Comparison of ENCODE assay signal across 26 mouse cellular contexts in genomic region chr10:93885839-93886477, GRCm38 (mm10). TPM values are rescaled to one million over a fixed set of nuclear protein-coding genes. Genes with fewer than 3 reads are reported as not detected.
DNase-seq lines count a peak whose midpoint lies in the region; ATAC-seq and TF ChIP-seq lines count a peak whose summit lies in the region.
"Had no signal": no experiment of that assay in that cellular context is flagged by ENCODE, and none has a peak within 500 bp of the region (broad histone marks: within the 10 kb centered on the region; RNA-seq: fewer than 3 reads in every experiment).

No protein-coding gene starts in this region.

- TF ChIP-seq CTCF in lung, embryonic 14.5 days (IDR thresholded peaks at IDR 0.05; ENCODE audit: low read depth), result no peak
- no peak for TF ChIP-seq CTCF in lung, adult 2 months (IDR thresholded peaks at IDR 0.05; ENCODE audit: insufficient read depth, low read length)
- no peak for TF ChIP-seq CTCF in liver, postnatal 0 days (IDR thresholded peaks at IDR 0.05; ENCODE audit: low read depth)

- no peak overlapping the region for H3K4me3 ChIP-seq in lung, embryonic 14.5 days (ENCODE audit: low read depth, low read length)
- H3K4me3 ChIP-seq in lung, adult 2 months (replicated peaks; ENCODE audit: extremely low read depth, low read depth, low read length), result no peak overlapping the region
- peak overlapping the region; percentile 24 for H3K4me3 ChIP-seq in liver, postnatal 0 days (ENCODE audit: low read depth, low read length)
- H3K4me3 ChIP-seq: embryonic facial prominence, embryonic 15.5 days; forebrain, embryonic 15.5 days; heart, embryonic 10.5 days; layer of hippocampus, adult 2 months; neural tube, embryonic 13.5 days had no signal

- no peaks in the 10 kb centered on the region for H3K9me3 ChIP-seq in lung, embryonic 14.5 days (ENCODE audit: low read depth, low read length)
- no peaks in the 10 kb centered on the region for H3K9me3 ChIP-seq in liver, postnatal 0 days (ENCODE audit: low read length)
- H3K9me3 ChIP-seq: embryonic facial prominence, embryonic 15.5 days; forebrain, embryonic 15.5 days; heart, embryonic 10.5 days; neural tube, embryonic 13.5 days had no signal

- no peaks in the 10 kb centered on the region for H3K27me3 ChIP-seq in lung, embryonic 14.5 days (ENCODE audit: insufficient read depth, low read length)
- H3K27me3 ChIP-seq in liver, postnatal 0 days (ENCODE audit: insufficient read depth, low read length), result no peaks in the 10 kb centered on the region
- H3K27me3 ChIP-seq: embryonic facial prominence, embryonic 15.5 days; forebrain, embryonic 15.5 days; neural tube, embryonic 13.5 days; Patski had no signal

- H3K4me1 ChIP-seq in lung, embryonic 14.5 days (ENCODE audit: insufficient read depth), result 0 out of 2 replicates have a peak, but pooled peaks cover 3% of the 10 kb centered on the region
- H3K4me1 ChIP-seq in lung, adult 2 months (ENCODE audit: control insufficient read depth, insufficient read depth, low read length), result peaks cover 9% of the 10 kb centered on the region; the same call in 1 of the 2 replicates
- peaks cover 32% of the 10 kb centered on the region for H3K4me1 ChIP-seq in liver, postnatal 0 days (ENCODE audit: insufficient read depth)

- WGBS in lung, embryonic 14.5 days, result 83% methylated on average over 14 of the region's 14 CpGs
- WGBS in lung, adult 2 months, result 74% methylated on average over 14 of the region's 14 CpGs
- WGBS in liver, postnatal 0 days (ENCODE audit: insufficient replicate concordance), result 59% methylated on average over 14 of the region's 14 CpGs

- peak; percentile 97 for TF ChIP-seq EP300 in liver, postnatal 0 days (IDR thresholded peaks at IDR 0.05; ENCODE audit: low read depth)

- ATAC-seq in lung, embryonic 14.5 days (ENCODE audit: insufficient read depth), result no peak
- ATAC-seq in erythroblast, adult 5-6 weeks (replicated peaks; ENCODE audit: low FRiP score, poor library complexity, severe bottlenecking), result peak; percentile 56
- peak; percentile 70 for ATAC-seq in liver, postnatal 0 days
- ATAC-seq in activated CD4-positive, CD25-positive, alpha-beta regulatory T cell, adult 4 months, result no peak
- ATAC-seq: forebrain, embryonic 15.5 days; intestine, embryonic 16.5 days; Patski had no signal

- peaks cover 40% of the 10 kb centered on the region for H3K36me3 ChIP-seq in lung, embryonic 14.5 days (ENCODE audit: insufficient read depth)
- peaks cover 43% of the 10 kb centered on the region for H3K36me3 ChIP-seq in liver, postnatal 0 days (replicated peaks; ENCODE audit: insufficient read depth, low read length)

- H3K27ac ChIP-seq in lung, embryonic 14.5 days (ENCODE audit: low read depth), result no peak overlapping the region
- H3K27ac ChIP-seq in liver, postnatal 0 days (ENCODE audit: low read depth), result peak overlapping the region; percentile 91
- H3K27ac ChIP-seq: embryonic facial prominence, embryonic 15.5 days; forebrain, embryonic 15.5 days; heart, embryonic 10.5 days; hindbrain, embryonic 14.5 days; kidney, postnatal 0 days; layer of hippocampus, adult 2 months; neural tube, embryonic 13.5 days had no signal

- H3K9ac ChIP-seq in lung, embryonic 14.5 days, result no peak overlapping the region
- peak overlapping the region; percentile 52 for H3K9ac ChIP-seq in liver, postnatal 0 days (replicated peaks)
- H3K9ac ChIP-seq: embryonic facial prominence, embryonic 15.5 days; forebrain, embryonic 15.5 days; hindbrain, embryonic 14.5 days; neural tube, embryonic 13.5 days had no signal

- no peak overlapping the region for H3K4me2 ChIP-seq in lung, embryonic 14.5 days
- peak overlapping the region; percentile 92 for H3K4me2 ChIP-seq in liver, postnatal 0 days (ENCODE audit: low read depth, low read length)
- H3K4me2 ChIP-seq: embryonic facial prominence, embryonic 15.5 days; forebrain, embryonic 15.5 days; hindbrain, embryonic 14.5 days; midbrain, embryonic 11.5 days; neural tube, embryonic 13.5 days had no signal

- DNase-seq in lung, embryonic 14.5 days, result peak; percentile 39
- no peak for DNase-seq in lung, adult 2 months
- peak; percentile 65 for DNase-seq in liver, postnatal 0 days
- peak; percentile 44 to 78 for DNase-seq in spleen, postnatal 36 days (ENCODE audit: low spot score in 2 of 2)
- no peak for DNase-seq in gastrocnemius, adult 8-10 months (ENCODE audit: low spot score in 2 of 2)
- DNase-seq in layer of hippocampus, postnatal 10 days (ENCODE audit: low spot score in 2 of 2), result no peak
- DNase-seq: adrenal gland, postnatal 25 days; cerebellum, adult 9-11 months; embryo, embryonic 11 days; gastrocnemius, postnatal 25 days; right cerebral cortex, postnatal 14 days; thymus, adult 2 months had no signal

- no peak for TF ChIP-seq POLR2A in lung, adult 2 months (IDR thresholded peaks at IDR 0.05; ENCODE audit: borderline replicate concordance, extremely low read depth, low read depth, low read length)

RNA-seq across cellular contexts. Expression of gene Metap2, which starts 10.9 kb away (rescaled TPM):
- 213 and 219 TPM in 2 replicates for polyA plus RNA-seq in lung, embryonic 14.5 days (2014; fragmentation: Nextera tagmentation; extraction: Ambion mirVana)
- polyA plus RNA-seq in lung, adult 2 months (2012; rRNA removed), result 32.1 and 42.0 TPM in 2 replicates
- 2,780 and 3,362 TPM in 2 replicates for total RNA-seq in erythroblast, adult 5-6 weeks (2015; ENCODE audit: low replicate concordance)
- 4,625 and 6,978 TPM in 2 replicates for total RNA-seq in erythroblast, adult 5-6 weeks (2017; ENCODE audit: low replicate concordance)
- polyA plus RNA-seq in liver, postnatal 0 days (2015; fragmentation: Nextera tagmentation; extraction: Ambion mirVana), result 140 and 150 TPM in 2 replicates
- 100 to 1,000 TPM; 123 to 209 (median 165) TPM for total RNA-seq in gastrocnemius, adult 8-10 months (2022)
- total RNA-seq in layer of hippocampus, postnatal 10 days (2021), result 100 to 1,000 TPM; 142 to 150 TPM
- polyA plus RNA-seq in activated CD4-positive, CD25-positive, alpha-beta regulatory T cell, adult 4 months (2017; shearing (Covaris generic)), result 100 to 1,000 TPM; 188 to 241 TPM

RNA-seq across cellular contexts. Expression of gene Usp44, which starts 54.6 kb away (rescaled TPM):
- 0.70 and 0.74 TPM in 2 replicates for polyA plus RNA-seq in lung, embryonic 14.5 days (2014; fragmentation: Nextera tagmentation; extraction: Ambion mirVana)
- polyA plus RNA-seq in lung, adult 2 months (2012; rRNA removed), result 0.24 and 0.37 TPM in 2 replicates
- total RNA-seq in erythroblast, adult 5-6 weeks (2015; ENCODE audit: low replicate concordance), result not detected in 2 replicates
- 0.28 TPM in 1 of 2 replicates, not detected in the other for total RNA-seq in erythroblast, adult 5-6 weeks (2017; ENCODE audit: low replicate concordance)
- polyA plus RNA-seq in liver, postnatal 0 days (2015; fragmentation: Nextera tagmentation; extraction: Ambion mirVana), result 0.22 and 0.23 TPM in 2 replicates
- under 1 TPM in 3 of 4 experiments, not detected in 1; 0.34 to 0.67 (median 0.48) TPM for total RNA-seq in gastrocnemius, adult 8-10 months (2022)
- not detected for total RNA-seq in layer of hippocampus, postnatal 10 days (2021)
- under 1 TPM in 1 of 2 experiments, not detected in 1; 0.17 TPM for polyA plus RNA-seq in activated CD4-positive, CD25-positive, alpha-beta regulatory T cell, adult 4 months (2017; shearing (Covaris generic))
- total RNA-seq: adrenal gland, postnatal 25 days; heart, postnatal 25 days; layer of hippocampus, adult 2 months; left cerebral cortex, adult 18-20 months had no signal

Comparison
In these comparisons a context has a peak if more than half of its experiments do, and no peak if none do; other contexts are left out.
1. DNase-seq: peak in lung, embryonic 14.5 days (single experiment), liver, postnatal 0 days (single experiment) and spleen, postnatal 36 days (2 of 2); none in lung, adult 2 months (single experiment), gastrocnemius, adult 8-10 months (0 of 2) and layer of hippocampus, postnatal 10 days (0 of 2).
2. ATAC-seq: peak in erythroblast, adult 5-6 weeks (single experiment) and liver, postnatal 0 days (single experiment); none in lung, embryonic 14.5 days (single experiment) and activated CD4-positive, CD25-positive, alpha-beta regulatory T cell, adult 4 months (single experiment).